Mouse (Mus musculus) limb, embryonic 11.5 days (tissue): ENCODE measurements around the gene Gbe1. TPM values are rescaled to one million over a fixed set of nuclear protein-coding genes. Genes with fewer than 3 reads are reported as not detected.

Source experiments
- ATAC-seq: fragments of 200-750 bp; cut with Nextera tagmentation; 2 replicates; pipeline ENCODE4 v1.8.0; 2017; ENCODE audit warnings: low read depth; ENCODE audit not compliant: insufficient number of reproducible peaks, low FRiP score, low TSS enrichment
- DNase-seq: peaks from one replicate; pipeline ENCODE4 v3.0.0-alpha.2; 2015; ENCODE audit warnings: low spot score
- H3K27ac ChIP-seq: fragments of 300-500 bp; sonication (generic); replicated peaks from 2 replicates; pipeline ENCODE4 v1.5.1; 2014; ENCODE audit warnings: low read depth, mild to moderate bottlenecking, low read length
- H3K27me3 ChIP-seq: fragments of 300-500 bp; sonication (generic); 2 replicates; pipeline ENCODE4 v1.6.1; 2014; ENCODE audit warnings: mild to moderate bottlenecking, low read length, mixed read lengths; ENCODE audit not compliant: control insufficient read depth, insufficient read depth
- H3K36me3 ChIP-seq: fragments of 300-500 bp; sonication (generic); 2 replicates; pipeline ENCODE4 v1.6.1; 2014; ENCODE audit warnings: mild to moderate bottlenecking, low read length, moderate library complexity, mixed read lengths; ENCODE audit not compliant: control insufficient read depth, insufficient read depth
- H3K4me1 ChIP-seq: fragments of 300-500 bp; sonication (generic); 2 replicates; pipeline ENCODE4 v1.6.1; 2014; ENCODE audit warnings: low read length, mixed read lengths; ENCODE audit not compliant: control insufficient read depth, insufficient read depth
- H3K4me2 ChIP-seq: fragments of 300-500 bp; sonication (generic); 2 replicates; pipeline ENCODE4 v1.6.1; 2014; ENCODE audit warnings: low read depth, mild to moderate bottlenecking, moderate library complexity; ENCODE audit not compliant: severe bottlenecking
- H3K4me3 ChIP-seq: fragments of 300-500 bp; sonication (generic); 2 replicates; pipeline ENCODE4 v1.5.1; 2014; ENCODE audit warnings: low read depth, low read length
- H3K9ac ChIP-seq: fragments of 300-500 bp; sonication (generic); 2 replicates; pipeline ENCODE4 v1.6.1; 2014; ENCODE audit warnings: mild to moderate bottlenecking, low read length
- H3K9me3 ChIP-seq: fragments of 300-500 bp; sonication (generic); 2 replicates; pipeline ENCODE4 v1.6.1; 2016; ENCODE audit warnings: low read length; ENCODE audit not compliant: control insufficient read depth
- WGBS: fragments of 180-500 bp; shearing (Covaris S2); extraction: QIAGEN DNeasy Blood & Tissue Kit; methylation state at CpG from one replicate; pipeline ENCODE4 v1.1.7; 2014; 5-methylcytosine and 5-hydroxymethylcytosine counted together
- polyA plus RNA-seq: library from polyadenylated mRNA; unstranded; fragments of >200 nt; fragmentation: Nextera tagmentation; extraction: Ambion mirVana; gene quantifications from 2 replicates; pipeline ENCODE4 v1.2.1, GENCODE M21; 2014

The Gbe1 gene
- polyA plus RNA-seq, 1 experiment from 2014 or later, result 26.0 TPM

- no peaks in the 10 kb centered on the region for H3K4me1 ChIP-seq
- no peaks in the 10 kb centered on the region for H3K27me3 ChIP-seq
- H3K4me2 ChIP-seq, result no peak overlapping the region
- no peak overlapping the region for H3K4me3 ChIP-seq
- no peak for DNase-seq
- no peak overlapping the region for H3K9ac ChIP-seq
- H3K9me3 ChIP-seq, result no peaks in the 10 kb centered on the region
- 89% methylated on average over 3 of the region's 3 CpGs for WGBS
- no peak overlapping the region for H3K27ac ChIP-seq
- ATAC-seq, result no peak
- no peaks in the 10 kb centered on the region for H3K36me3 ChIP-seq
Measured at GRCm38 (mm10) chr16:70337661-70338060, 23.9 kb downstream of the Gbe1 start.

DNA sequence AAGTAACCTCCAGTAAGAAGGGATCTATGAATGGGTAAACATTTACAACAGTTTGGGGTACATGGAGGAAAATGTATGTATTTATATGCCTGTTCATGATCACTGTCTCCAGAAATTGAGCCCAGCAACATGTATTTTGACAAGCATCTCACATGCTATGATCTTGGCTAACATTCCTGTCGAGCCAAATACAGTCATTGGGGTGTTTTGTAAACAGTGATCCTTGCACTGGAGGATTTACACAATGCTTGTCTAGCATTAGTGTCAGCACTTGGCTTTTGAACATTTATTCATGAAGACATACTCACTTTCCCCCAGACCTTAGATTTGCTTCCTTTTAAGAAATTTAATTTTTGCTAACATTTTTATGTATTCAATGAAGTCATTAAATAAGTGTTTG is 30.7 kb downstream of the Gbe1 start:
- DNase-seq (no peak), ATAC-seq (no peak)
- WGBS, result 74% methylated on average over 1 of the region's 1 CpGs
- no peak overlapping the region for H3K4me3 ChIP-seq
- no peaks in the 10 kb centered on the region for H3K9me3 ChIP-seq
- H3K4me1 ChIP-seq, result no peaks in the 10 kb centered on the region
- no peak overlapping the region for H3K4me2 ChIP-seq
- no peaks in the 10 kb centered on the region for H3K27me3 ChIP-seq
- H3K36me3 ChIP-seq, result no peaks in the 10 kb centered on the region
- no peak overlapping the region for H3K9ac ChIP-seq
- H3K27ac ChIP-seq, result no peak overlapping the region

GRCm38 (mm10) chr16:70345607-70346006 is 31.9 kb downstream of the Gbe1 start:
- Histone ChIP-seq H3K27ac (no peak overlapping the region), H3K27me3 (no peaks in the 10 kb centered on the region), H3K36me3 (no peaks in the 10 kb centered on the region), H3K4me2 (no peak overlapping the region), H3K4me1 (no peaks in the 10 kb centered on the region), H3K9me3 (no peaks in the 10 kb centered on the region), H3K4me3 (no peak overlapping the region), H3K9ac (no peak overlapping the region)
- DNase-seq (no peak), ATAC-seq (no peak)
- 77% methylated on average over 10 of the region's 10 CpGs for WGBS

DNA sequence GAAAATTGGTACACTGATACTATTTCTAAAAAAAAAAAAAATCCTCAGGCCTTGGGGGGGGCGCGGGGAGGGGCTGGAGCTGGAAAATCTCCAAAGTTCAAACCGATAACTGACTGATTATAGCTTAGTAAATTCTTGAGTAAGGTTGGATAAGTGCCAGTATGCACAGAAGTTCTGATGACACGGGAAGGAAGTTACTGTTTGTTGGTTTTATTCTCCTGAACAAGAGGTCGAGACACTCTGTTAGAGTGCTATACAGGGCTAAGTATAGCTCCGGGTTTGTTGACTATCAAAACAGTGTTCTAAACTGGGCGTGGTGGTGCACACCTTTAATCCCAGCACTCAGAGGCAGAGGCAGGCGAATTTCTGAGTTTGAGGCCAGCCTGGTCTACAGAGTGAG is 36.3 kb downstream of the Gbe1 start:
- Histone ChIP-seq H3K27me3 (no peaks in the 10 kb centered on the region), H3K27ac (no peak overlapping the region), H3K4me3 (no peak overlapping the region), H3K4me2 (no peak overlapping the region), H3K4me1 (no peaks in the 10 kb centered on the region), H3K36me3 (no peaks in the 10 kb centered on the region), H3K9me3 (no peaks in the 10 kb centered on the region), H3K9ac (no peak overlapping the region)
- WGBS, result 91% methylated on average over 8 of the region's 8 CpGs
- DNase-seq (no peak), ATAC-seq (no peak)

GRCm38 (mm10) chr16:70351641-70352280 is 38.0 kb downstream of the Gbe1 start:
- no peak overlapping the region for H3K4me3 ChIP-seq
- no peaks in the 10 kb centered on the region for H3K9me3 ChIP-seq
- no peaks in the 10 kb centered on the region for H3K27me3 ChIP-seq
- ATAC-seq, result peak; percentile 54; the same call in 1 of the 2 replicates
- no peaks in the 10 kb centered on the region for H3K36me3 ChIP-seq
- H3K4me2 ChIP-seq, result no peak overlapping the region
- no peaks in the 10 kb centered on the region for H3K4me1 ChIP-seq
- no peak overlapping the region for H3K9ac ChIP-seq
- WGBS, result 62% methylated on average over 11 of the region's 11 CpGs
- no peak overlapping the region for H3K27ac ChIP-seq
- DNase-seq, result peak; percentile 48

DNA sequence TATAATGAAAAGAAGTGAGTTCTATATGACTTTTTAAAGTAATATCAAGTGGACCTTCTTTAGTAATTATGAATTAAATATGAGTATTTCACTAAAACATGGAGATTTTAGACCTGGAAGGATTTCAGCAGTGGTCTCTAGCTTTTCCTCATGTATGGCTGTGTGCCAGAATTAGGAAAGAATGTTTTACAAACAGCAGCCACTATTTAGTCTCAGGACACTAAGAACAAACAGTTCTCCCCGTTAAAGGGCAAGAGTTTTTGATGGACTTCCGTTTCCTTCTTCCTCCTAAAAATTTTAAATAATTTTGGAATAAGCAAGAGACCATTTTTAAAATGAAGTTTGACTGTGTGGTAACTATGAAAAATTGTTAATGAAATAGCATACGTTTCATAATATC is 38.8 kb downstream of the Gbe1 start:
- H3K9ac ChIP-seq, result no peak overlapping the region
- H3K27ac ChIP-seq, result no peak overlapping the region
- H3K9me3 ChIP-seq, result no peaks in the 10 kb centered on the region
- no peaks in the 10 kb centered on the region for H3K4me1 ChIP-seq
- DNase-seq (no peak), ATAC-seq (no peak)
- H3K4me3 ChIP-seq, result no peak overlapping the region
- H3K27me3 ChIP-seq, result no peaks in the 10 kb centered on the region
- no peaks in the 10 kb centered on the region for H3K36me3 ChIP-seq
- WGBS, result 72% methylated on average over 3 of the region's 3 CpGs
- no peak overlapping the region for H3K4me2 ChIP-seq

DNA sequence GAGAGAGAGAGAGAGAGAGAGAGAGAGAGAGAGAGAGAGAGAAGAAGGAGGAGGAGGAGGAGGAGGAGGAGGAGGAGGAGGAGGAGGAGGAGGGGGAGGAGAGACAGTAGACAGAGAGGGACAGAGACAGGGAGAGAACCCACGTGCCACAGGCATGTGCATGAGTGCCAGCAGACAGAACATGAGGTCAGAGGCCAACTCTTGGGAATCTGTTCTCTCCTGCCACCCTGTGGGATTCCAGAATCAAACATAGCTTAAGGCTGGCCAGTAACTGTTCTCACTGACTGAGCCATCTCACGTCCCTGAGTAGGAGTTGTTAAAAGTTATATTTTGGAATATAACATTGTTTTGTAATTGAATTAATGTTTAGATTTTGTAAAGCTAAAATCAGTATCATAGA is 39.3 kb downstream of the Gbe1 start:
- H3K9ac ChIP-seq, result no peak overlapping the region
- no peaks in the 10 kb centered on the region for H3K27me3 ChIP-seq
- H3K4me1 ChIP-seq, result no peaks in the 10 kb centered on the region
- WGBS, result 32% methylated on average over 2 of the region's 2 CpGs
- no peak overlapping the region for H3K4me3 ChIP-seq
- DNase-seq (no peak), ATAC-seq (no peak)
- H3K27ac ChIP-seq, result no peak overlapping the region
- no peaks in the 10 kb centered on the region for H3K36me3 ChIP-seq
- no peak overlapping the region for H3K4me2 ChIP-seq
- no peaks in the 10 kb centered on the region for H3K9me3 ChIP-seq

- H3K4me3 ChIP-seq, result no peak overlapping the region
- no peak for ATAC-seq
- H3K27ac ChIP-seq, result no peak overlapping the region
- H3K36me3 ChIP-seq, result no peaks in the 10 kb centered on the region
- H3K9me3 ChIP-seq, result no peaks in the 10 kb centered on the region
- 91% methylated on average over 6 of the region's 6 CpGs for WGBS
- H3K4me2 ChIP-seq, result no peak overlapping the region
- no peaks in the 10 kb centered on the region for H3K27me3 ChIP-seq
- DNase-seq, result no peak
- H3K4me1 ChIP-seq, result no peaks in the 10 kb centered on the region
- H3K9ac ChIP-seq, result no peak overlapping the region
Measured at GRCm38 (mm10) chr16:70358326-70358725, 44.6 kb downstream of the Gbe1 start.

- Histone ChIP-seq H3K27me3 (no peaks in the 10 kb centered on the region), H3K4me1 (no peaks in the 10 kb centered on the region), H3K9me3 (no peaks in the 10 kb centered on the region), H3K36me3 (no peaks in the 10 kb centered on the region), H3K27ac (no peak overlapping the region), H3K9ac (no peak overlapping the region), H3K4me2 (no peak overlapping the region), H3K4me3 (no peak overlapping the region)
- DNase-seq, result no peak
- no peak for ATAC-seq
- WGBS, result 94% methylated on average over 3 of the region's 3 CpGs
Measured at GRCm38 (mm10) chr16:70365229-70365628, 51.5 kb downstream of the Gbe1 start.
